Mouse (Mus musculus) intestine, embryonic 16.5 days (tissue): ENCODE data around the gene Acvr1b. TPM values are rescaled to one million over a fixed set of nuclear protein-coding genes. Genes with fewer than 3 reads are reported as not detected.
A peak's percentile ranks its signal among the peaks of the same experiment; 100 is the strongest.

Source experiments
- ATAC-seq: fragments of 200-750 bp; cut with Nextera tagmentation; 2 replicates; pipeline ENCODE4 v1.8.0; 2017; ENCODE audit warnings: moderate TSS enrichment, moderate library complexity
- H3K27ac ChIP-seq: fragments of 300-500 bp; sonication (generic); 2 replicates; pipeline ENCODE4 v1.5.1; 2014; ENCODE audit warnings: mild to moderate bottlenecking, low read length
- H3K27me3 ChIP-seq: fragments of 300-500 bp; sonication (generic); replicated peaks from 2 replicates; pipeline ENCODE4 v1.6.1; 2014; ENCODE audit warnings: low read length, control low read depth, mixed read lengths; ENCODE audit not compliant: control insufficient read depth, insufficient read depth
- H3K36me3 ChIP-seq: fragments of 300-500 bp; sonication (generic); 2 replicates; pipeline ENCODE4 v1.6.1; 2014; ENCODE audit warnings: low read length, control low read depth; ENCODE audit not compliant: control insufficient read depth, insufficient read depth
- H3K4me1 ChIP-seq: fragments of 300-500 bp; sonication (generic); 2 replicates; pipeline ENCODE4 v1.6.1; 2014; ENCODE audit warnings: low read length, control low read depth, mixed read lengths; ENCODE audit not compliant: control insufficient read depth, insufficient read depth
- H3K4me2 ChIP-seq: fragments of 300-500 bp; sonication (generic); 2 replicates; pipeline ENCODE4 v1.6.1; 2014; ENCODE audit warnings: low read depth, low read length, control low read depth
- H3K4me3 ChIP-seq: fragments of 300-500 bp; sonication (generic); 2 replicates; pipeline ENCODE4 v1.5.1; 2014; ENCODE audit warnings: mild to moderate bottlenecking, low read length
- H3K9ac ChIP-seq: fragments of 300-500 bp; sonication (generic); 2 replicates; pipeline ENCODE4 v1.6.1; 2014; ENCODE audit warnings: low read depth, low read length
- H3K9me3 ChIP-seq: fragments of 300-500 bp; sonication (generic); 2 replicates; pipeline ENCODE4 v1.6.1; 2016; ENCODE audit warnings: low read length, control low read depth; ENCODE audit not compliant: control insufficient read depth
- WGBS: fragments of 180-500 bp; shearing (Covaris S2); extraction: QIAGEN DNeasy Blood & Tissue Kit; methylation state at CpG from one replicate; pipeline ENCODE4 v1.1.7; 2014; 5-methylcytosine and 5-hydroxymethylcytosine counted together
- polyA plus RNA-seq: library from polyadenylated mRNA; unstranded; fragments of >200 nt; fragmentation: Nextera tagmentation; extraction: Ambion mirVana; gene quantifications from 2 replicates; pipeline ENCODE4 v1.2.1, GENCODE M21; 2015

Acvr1b gene
- 10.4 and 11.0 TPM in 2 replicates for polyA plus RNA-seq

DNA sequence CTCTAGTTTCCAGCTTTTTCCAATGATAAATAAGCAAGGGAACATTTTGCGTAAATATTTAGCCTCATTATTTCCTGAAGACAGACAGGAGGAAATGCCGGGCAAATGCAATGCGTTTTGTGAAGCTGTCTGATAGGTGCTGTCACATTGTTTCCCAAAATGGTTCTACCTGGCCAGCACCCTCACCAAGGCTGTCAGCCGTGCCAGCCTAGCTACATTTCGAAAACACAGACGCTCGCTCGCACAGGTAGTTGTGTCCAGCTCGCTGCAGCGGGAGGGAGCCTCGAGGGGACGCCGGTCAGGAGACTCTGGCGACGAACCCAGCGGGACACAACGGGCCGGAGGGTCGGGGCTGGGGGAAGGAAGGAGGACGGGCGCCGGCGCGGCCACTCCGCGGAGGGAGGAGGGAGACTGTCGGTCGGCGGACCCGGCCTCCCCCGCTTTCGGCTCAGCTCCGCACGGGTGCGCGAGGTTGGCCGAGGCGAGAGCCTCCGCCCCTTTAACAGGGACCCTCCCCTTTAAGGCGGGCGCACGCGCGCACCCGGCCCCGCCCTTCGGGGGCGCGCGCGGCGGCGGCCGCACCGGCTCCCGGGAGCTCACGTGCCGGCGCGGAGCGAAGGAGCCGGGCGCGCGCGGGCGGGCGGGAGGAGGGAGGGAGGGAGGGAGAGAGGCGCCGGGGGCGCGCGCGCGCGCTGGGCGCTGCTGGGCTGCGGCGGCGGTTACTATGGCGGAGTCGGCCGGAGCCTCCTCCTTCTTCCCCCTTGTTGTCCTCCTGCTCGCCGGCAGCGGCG lies at the start of gene Acvr1b:
TSS of gene Acvr1b (plus strand) at position 647 of the 791 bp plus-strand sequence.
- Histone ChIP-seq H3K4me2 (peak within 1 kb of the TSS; percentile 88), H3K9me3 (no peaks in the 10 kb centered on the region), H3K27me3 (no peaks in the 10 kb centered on the region), H3K36me3 (no peaks in the 10 kb centered on the region), H3K4me3 (peak within 1 kb of the TSS; percentile 87), H3K27ac (peak within 1 kb of the TSS; percentile 94), H3K9ac (peak within 1 kb of the TSS; percentile 99), H3K4me1 (peaks cover 25% of the 10 kb centered on the region)
- WGBS: under 1% methylated on average over 53 of the region's 87 CpGs
- peak; percentile 83 for ATAC-seq

DNA sequence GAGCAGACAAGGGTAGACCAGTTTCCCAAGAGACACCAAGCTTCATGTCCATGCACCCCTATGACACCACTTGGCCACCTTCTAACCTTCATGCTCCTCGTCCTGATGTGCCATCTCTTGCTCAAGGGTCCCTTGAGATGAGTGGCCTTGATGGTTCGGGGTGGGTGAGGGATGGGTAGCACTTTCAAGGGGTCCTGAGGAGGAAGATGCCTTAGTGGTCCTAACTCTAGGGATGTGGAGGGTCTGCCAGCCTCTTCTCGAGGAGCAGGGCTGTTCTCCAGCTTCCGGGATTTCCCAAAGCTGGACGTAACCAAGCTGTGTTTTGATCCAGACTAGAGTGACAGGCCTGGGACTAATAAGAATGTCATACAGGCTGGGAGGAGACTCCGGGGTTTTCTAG lies 48.3 kb upstream of the Acvr1b start:
- Histone ChIP-seq H3K4me1 (peaks cover 24% of the 10 kb centered on the region), H3K36me3 (no peaks in the 10 kb centered on the region), H3K9me3 (no peaks in the 10 kb centered on the region), H3K9ac (no peak overlapping the region), H3K4me3 (no peak overlapping the region), H3K4me2 (no peak overlapping the region), H3K27me3 (no peaks in the 10 kb centered on the region), H3K27ac (no peak overlapping the region)
- no peak for ATAC-seq
- 88% methylated on average over 6 of the region's 6 CpGs for WGBS

DNA sequence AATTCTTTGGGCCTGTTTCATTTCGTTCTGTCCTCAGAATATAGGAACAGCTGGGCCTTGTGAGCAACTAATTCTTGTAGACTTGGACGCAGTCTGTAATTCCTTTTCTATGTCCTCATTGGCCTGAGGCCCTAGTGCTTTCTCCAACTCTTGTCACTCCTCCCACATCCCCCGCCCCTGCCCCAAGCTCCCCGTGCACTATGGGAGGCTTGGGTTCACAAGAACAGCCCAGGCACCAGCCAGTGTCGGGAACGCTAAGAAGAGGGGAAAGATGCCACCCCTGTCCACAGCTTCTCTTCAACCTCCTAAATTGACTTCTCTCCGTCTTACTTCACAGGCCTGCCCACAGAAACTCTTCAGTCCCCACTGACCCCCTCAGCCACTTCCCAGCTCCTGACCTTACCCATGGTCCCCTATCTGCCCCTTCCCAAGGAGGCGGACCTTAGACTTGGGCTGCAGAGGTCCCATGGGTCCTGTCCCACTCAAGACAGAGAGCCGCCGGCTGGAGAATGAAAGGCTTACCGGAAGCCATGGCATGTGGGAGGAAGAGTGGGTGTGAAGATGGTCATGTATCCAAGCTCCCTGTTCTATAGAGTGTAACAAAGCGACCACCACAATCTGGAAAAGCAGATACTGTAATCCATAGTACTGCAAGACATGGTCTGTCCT lies 46.9 kb upstream of the Acvr1b start:
- peak; percentile 53 for ATAC-seq
- H3K4me1 ChIP-seq: peaks cover 32% of the 10 kb centered on the region
- WGBS: 67% methylated on average over 12 of the region's 12 CpGs

DNA sequence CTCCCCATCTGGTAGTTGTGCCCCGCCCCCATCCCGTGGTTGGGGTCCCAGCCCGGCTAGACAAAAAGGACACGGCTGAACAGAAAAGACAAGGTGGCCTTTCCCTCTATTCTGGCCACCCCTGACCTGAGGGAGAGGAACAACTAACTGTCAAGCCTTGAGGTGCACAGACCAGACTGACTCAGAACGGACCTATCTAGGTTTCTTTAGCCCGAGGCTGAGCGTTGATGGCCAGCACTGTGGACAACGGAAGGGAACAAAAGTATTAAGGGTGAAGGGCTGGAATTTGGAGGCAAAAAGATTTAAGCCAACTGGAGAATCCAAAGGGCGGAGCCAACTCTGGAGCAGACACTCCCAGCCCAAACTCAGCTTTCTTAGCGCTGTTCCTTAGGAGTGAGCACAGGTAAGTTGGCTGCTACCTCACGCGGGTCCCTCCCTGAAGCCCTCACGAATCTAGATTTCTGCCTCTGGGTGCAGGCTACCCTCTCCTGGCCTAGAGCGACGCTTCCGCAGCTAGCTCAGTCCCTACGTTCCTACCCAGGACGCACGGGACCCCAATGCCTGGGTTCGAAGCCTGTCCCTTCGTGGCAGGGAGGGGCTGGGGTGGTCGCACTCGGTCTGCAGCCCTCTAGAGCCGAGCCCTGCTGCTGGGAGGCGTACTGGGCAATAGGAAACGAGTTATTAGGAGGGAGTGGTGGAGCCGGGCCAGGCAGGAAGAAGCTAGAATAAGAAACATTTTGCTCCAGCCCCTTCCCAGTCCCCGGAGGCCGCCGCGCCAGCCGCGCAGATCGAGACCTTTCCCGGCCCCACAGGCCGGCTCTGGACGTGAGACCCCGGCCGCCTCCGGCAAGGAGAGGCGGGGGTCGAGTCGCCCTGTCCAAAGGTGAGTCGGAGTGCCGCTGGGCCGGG lies 45.4 kb upstream of the Acvr1b start, which contains the start of gene Acvrl1:
TSS of gene Acvrl1 (plus strand) at position 342 of the 909 bp plus-strand sequence.
- Histone ChIP-seq H3K9me3 (no peaks in the 10 kb centered on the region), H3K4me2 (peak within 1 kb of the TSS; percentile 88), H3K27ac (peak within 1 kb of the TSS; percentile 76), H3K9ac (peak within 1 kb of the TSS; percentile 86), H3K27me3 (no peaks in the 10 kb centered on the region), H3K36me3 (no peaks in the 10 kb centered on the region), H3K4me1 (peaks cover 35% of the 10 kb centered on the region), H3K4me3 (peak within 1 kb of the TSS; percentile 59)
- WGBS: 6% methylated on average over 46 of the region's 46 CpGs
- ATAC-seq: peak; percentile 50

More for the DNA sequence above, 46.9 kb upstream of the Acvr1b start:
- H3K27ac ChIP-seq: peak overlapping the region; percentile 55
- H3K27me3 ChIP-seq: no peaks in the 10 kb centered on the region
- H3K9me3 ChIP-seq: no peaks in the 10 kb centered on the region
- no peak overlapping the region for H3K4me3 ChIP-seq
- H3K36me3 ChIP-seq: no peaks in the 10 kb centered on the region
- no peak overlapping the region for H3K9ac ChIP-seq
- H3K4me2 ChIP-seq: no peak overlapping the region

DNA sequence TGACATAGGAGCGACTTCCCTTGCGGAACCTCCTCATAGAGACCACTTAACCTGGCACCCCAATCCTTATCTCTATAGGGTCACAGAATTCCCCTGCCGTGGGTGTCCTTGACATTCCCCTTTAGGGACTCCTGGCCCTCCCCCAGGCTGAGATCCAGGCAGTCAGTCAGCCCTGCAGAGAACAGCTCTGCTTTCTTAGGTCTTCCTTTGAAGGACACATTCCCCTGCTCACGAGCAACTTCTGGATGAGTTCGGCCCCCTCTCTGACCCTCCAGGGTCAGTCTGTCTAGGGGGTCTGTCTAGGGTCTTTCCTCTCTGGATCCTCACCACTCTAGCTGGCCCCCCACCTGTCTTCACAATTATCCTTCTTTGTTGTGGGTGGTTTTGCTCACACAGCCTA lies 44.5 kb upstream of the Acvr1b start:
- ATAC-seq: no peak
- peak overlapping the region; percentile 88 for H3K4me2 ChIP-seq
- H3K36me3 ChIP-seq: no peaks in the 10 kb centered on the region
- H3K27ac ChIP-seq: peak overlapping the region; percentile 76; the same call in 1 of the 2 replicates
- peak overlapping the region; percentile 59 for H3K4me3 ChIP-seq
- peak overlapping the region; percentile 86 for H3K9ac ChIP-seq
- 30% methylated on average over 5 of the region's 5 CpGs for WGBS
- H3K4me1 ChIP-seq: peaks cover 44% of the 10 kb centered on the region
- no peaks in the 10 kb centered on the region for H3K27me3 ChIP-seq
- H3K9me3 ChIP-seq: no peaks in the 10 kb centered on the region

DNA sequence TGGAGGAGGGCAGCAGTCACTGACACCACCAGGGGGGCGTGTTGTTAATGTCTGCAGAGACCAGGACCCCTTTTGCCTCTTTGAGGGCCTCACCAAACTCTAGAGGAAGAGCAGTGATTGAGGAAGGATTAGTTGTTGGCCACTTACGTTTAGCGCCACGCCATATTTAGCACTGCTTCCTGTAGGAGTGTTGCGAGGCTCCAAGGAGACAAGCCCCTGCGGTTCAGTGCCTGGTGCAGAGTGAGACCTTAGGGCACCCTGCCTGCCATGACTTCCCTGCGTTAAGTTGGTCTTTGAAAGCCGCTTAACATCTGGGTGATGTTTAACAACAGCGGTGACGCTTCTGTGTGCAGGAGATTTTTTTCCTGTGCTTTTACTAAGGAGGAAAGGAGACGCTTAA lies 42.4 kb upstream of the Acvr1b start:
- H3K36me3 ChIP-seq: no peaks in the 10 kb centered on the region
- no peak for ATAC-seq

DNA sequence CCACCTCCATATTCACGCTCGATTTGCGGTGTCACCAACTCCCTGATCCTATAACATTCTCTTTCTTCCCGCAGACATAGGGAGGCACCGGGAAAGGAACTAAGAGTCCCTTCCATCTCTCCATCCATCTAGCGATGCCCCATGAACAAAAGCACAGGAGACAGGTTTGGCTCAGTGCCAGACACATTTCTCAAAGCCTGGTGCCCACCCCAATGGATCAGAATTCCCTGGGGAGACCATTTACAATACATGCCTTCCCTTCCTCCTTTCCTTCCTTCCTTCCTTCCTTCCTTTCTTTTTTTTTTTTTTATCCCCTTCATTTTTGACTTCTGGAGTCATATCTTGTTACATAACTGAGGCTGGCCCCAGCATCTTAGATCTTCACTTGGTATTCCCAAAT lies 41.8 kb upstream of the Acvr1b start:
- no peaks in the 10 kb centered on the region for H3K27me3 ChIP-seq
- 57% methylated on average over 6 of the region's 6 CpGs for WGBS
- H3K36me3 ChIP-seq: peaks cover 3% of the 10 kb centered on the region; the same call in 1 of the 2 replicates
- H3K27ac ChIP-seq: no peak overlapping the region
- no peak overlapping the region for H3K4me2 ChIP-seq
- H3K9me3 ChIP-seq: no peaks in the 10 kb centered on the region
- peaks cover 45% of the 10 kb centered on the region for H3K4me1 ChIP-seq
- no peak for ATAC-seq
- H3K4me3 ChIP-seq: no peak overlapping the region
- no peak overlapping the region for H3K9ac ChIP-seq

More for the DNA sequence above, 42.4 kb upstream of the Acvr1b start:
- Histone ChIP-seq H3K4me2 (peak overlapping the region; percentile 23; the same call in 1 of the 2 replicates), H3K4me1 (peaks cover 46% of the 10 kb centered on the region), H3K4me3 (no peak overlapping the region), H3K27me3 (no peaks in the 10 kb centered on the region), H3K9ac (no peak overlapping the region), H3K27ac (0 out of 2 replicates have a peak overlapping the region, but pooled peaks have one; percentile 34), H3K9me3 (no peaks in the 10 kb centered on the region)
- 27% methylated on average over 11 of the region's 11 CpGs for WGBS

DNA sequence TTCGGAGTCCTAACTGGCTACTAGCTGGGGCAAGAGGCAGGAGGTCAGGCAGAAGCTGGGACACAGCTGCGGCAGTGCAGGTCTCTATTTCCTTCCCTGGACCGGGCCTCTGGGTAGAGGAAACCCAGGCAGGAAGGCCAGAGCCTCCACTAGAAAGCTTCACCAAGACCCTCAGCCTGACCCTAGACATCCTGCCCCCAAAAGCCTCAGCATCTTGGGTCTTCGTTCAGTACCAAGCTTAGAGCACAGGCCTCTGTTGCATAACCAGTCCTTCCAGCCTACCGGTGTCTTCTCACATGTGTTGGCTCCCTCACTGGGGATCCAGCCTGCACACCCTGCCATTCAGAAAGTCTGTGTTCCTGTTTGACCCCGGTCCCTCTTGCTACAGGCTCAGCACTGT lies 41.1 kb upstream of the Acvr1b start:
- Histone ChIP-seq H3K27me3 (no peaks in the 10 kb centered on the region), H3K4me1 (peaks cover 46% of the 10 kb centered on the region), H3K4me2 (no peak overlapping the region), H3K4me3 (no peak overlapping the region), H3K36me3 (peaks cover 5% of the 10 kb centered on the region), H3K9ac (no peak overlapping the region), H3K9me3 (no peaks in the 10 kb centered on the region), H3K27ac (peak overlapping the region; percentile 89)
- no peak for ATAC-seq
- 80% methylated on average over 6 of the region's 6 CpGs for WGBS
